Mouse (Mus musculus) G1E (cell line): Measurements from ENCODE around the gene Lipe.

Source experiments
- CTCF ChIP-seq: IDR thresholded peaks from 2 replicates; pipeline ENCODE4 v1.5.1; 2012; ENCODE audit warnings: low read depth, low read length, inconsistent platforms, mixed read lengths
- GATA1 ChIP-seq: IDR thresholded peaks from 2 replicates; pipeline ENCODE4 v1.6.1; 2012; ENCODE audit warnings: borderline replicate concordance, low read length, inconsistent platforms, mixed read lengths
- GATA2 ChIP-seq: IDR thresholded peaks from 2 replicates; pipeline ENCODE4 v1.6.1; 2012; ENCODE audit warnings: low read depth, low read length, inconsistent platforms, borderline replicate concordance
- POLR2AphosphoS5 ChIP-seq: IDR thresholded peaks from 2 replicates; pipeline ENCODE4 v1.6.1; 2012; ENCODE audit warnings: low read depth, low read length, inconsistent platforms; ENCODE audit not compliant: insufficient replicate concordance
- TAL1 ChIP-seq: conservative IDR thresholded peaks from 2 replicates; pipeline ENCODE4 v1.6.1; 2012; ENCODE audit warnings: low read depth, low read length, inconsistent platforms, mixed read lengths

DNA sequence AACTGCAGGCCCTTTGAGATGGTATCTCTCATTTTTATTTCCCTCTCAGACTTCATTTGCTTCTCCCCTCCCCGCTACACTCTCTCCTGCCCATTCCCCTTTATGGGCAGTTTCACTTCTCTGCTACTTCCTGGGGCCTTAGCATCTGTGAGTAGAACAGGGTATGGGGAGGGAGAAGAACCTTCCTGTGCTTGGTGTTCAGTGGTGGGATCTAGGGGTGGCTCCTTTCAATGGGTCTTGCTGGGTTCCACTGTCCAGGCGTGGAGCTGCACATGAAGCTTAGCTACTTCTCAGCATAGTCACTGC lies 37.0 kb upstream of the Lipe start:
- TF ChIP-seq CTCF (no peak), GATA1 (no peak), GATA2 (no peak), POLR2AphosphoS5 (no peak), TAL1 (no peak)
